Comparison of ENCODE assay signal across 17 mouse cellular contexts in genomic region chr10:30521727-30522126, GRCm38 (mm10).
"Had no signal": no experiment of that assay in that cellular context is flagged by ENCODE, and none has a peak within 500 bp of the region (broad histone marks: within the 10 kb centered on the region; RNA-seq: fewer than 3 reads in every experiment).

No protein-coding gene starts in this region.

- H3K27ac ChIP-seq: kidney, embryonic 15.5 days; limb, embryonic 10.5 days; liver, embryonic 15.5 days; macrophage; midbrain, embryonic 15.5 days; neural tube, embryonic 12.5 days; stomach, embryonic 15.5 days had no signal

- H3K4me2 ChIP-seq: kidney, embryonic 15.5 days; liver, embryonic 11.5 days; liver, embryonic 15.5 days; midbrain, embryonic 11.5 days; midbrain, embryonic 15.5 days; neural tube, embryonic 12.5 days; stomach, embryonic 15.5 days had no signal

- DNase-seq: kidney, adult 2 months; kidney, postnatal 14 days; retina, postnatal 1 day; right cerebral cortex, postnatal 4 days; spleen, adult 18-20 months; thymus, adult 2 months; thymus, postnatal 25 days had no signal

- ATAC-seq: midbrain, embryonic 15.5 days had no signal

- H3K36me3 ChIP-seq: kidney, embryonic 15.5 days; limb, embryonic 10.5 days; liver, embryonic 15.5 days; midbrain, embryonic 15.5 days; neural tube, embryonic 12.5 days; stomach, embryonic 15.5 days had no signal

- H3K4me3 ChIP-seq: kidney, embryonic 15.5 days; limb, embryonic 10.5 days; liver, embryonic 15.5 days; megakaryocyte, embryonic 14.5 days; midbrain, embryonic 15.5 days; neural tube, embryonic 12.5 days; stomach, embryonic 15.5 days had no signal

- H3K9ac ChIP-seq: kidney, embryonic 15.5 days; liver, embryonic 15.5 days; midbrain, embryonic 15.5 days; neural tube, embryonic 12.5 days; stomach, embryonic 15.5 days had no signal

- H3K27me3 ChIP-seq: kidney, embryonic 15.5 days; liver, embryonic 15.5 days; megakaryocyte, embryonic 14.5 days; midbrain, embryonic 15.5 days; neural tube, embryonic 12.5 days; stomach, embryonic 15.5 days had no signal

- H3K9me3 ChIP-seq: kidney, embryonic 15.5 days; limb, embryonic 10.5 days; liver, embryonic 15.5 days; megakaryocyte, embryonic 14.5 days; midbrain, embryonic 15.5 days; neural tube, embryonic 12.5 days; stomach, embryonic 15.5 days had no signal

- H3K4me1 ChIP-seq: kidney, embryonic 15.5 days; limb, embryonic 10.5 days; liver, embryonic 15.5 days; megakaryocyte, embryonic 14.5 days; midbrain, embryonic 15.5 days; neural tube, embryonic 12.5 days; stomach, embryonic 15.5 days had no signal
